Mouse (Mus musculus): ENCODE results near the gene Tnfsf9.

DNA sequence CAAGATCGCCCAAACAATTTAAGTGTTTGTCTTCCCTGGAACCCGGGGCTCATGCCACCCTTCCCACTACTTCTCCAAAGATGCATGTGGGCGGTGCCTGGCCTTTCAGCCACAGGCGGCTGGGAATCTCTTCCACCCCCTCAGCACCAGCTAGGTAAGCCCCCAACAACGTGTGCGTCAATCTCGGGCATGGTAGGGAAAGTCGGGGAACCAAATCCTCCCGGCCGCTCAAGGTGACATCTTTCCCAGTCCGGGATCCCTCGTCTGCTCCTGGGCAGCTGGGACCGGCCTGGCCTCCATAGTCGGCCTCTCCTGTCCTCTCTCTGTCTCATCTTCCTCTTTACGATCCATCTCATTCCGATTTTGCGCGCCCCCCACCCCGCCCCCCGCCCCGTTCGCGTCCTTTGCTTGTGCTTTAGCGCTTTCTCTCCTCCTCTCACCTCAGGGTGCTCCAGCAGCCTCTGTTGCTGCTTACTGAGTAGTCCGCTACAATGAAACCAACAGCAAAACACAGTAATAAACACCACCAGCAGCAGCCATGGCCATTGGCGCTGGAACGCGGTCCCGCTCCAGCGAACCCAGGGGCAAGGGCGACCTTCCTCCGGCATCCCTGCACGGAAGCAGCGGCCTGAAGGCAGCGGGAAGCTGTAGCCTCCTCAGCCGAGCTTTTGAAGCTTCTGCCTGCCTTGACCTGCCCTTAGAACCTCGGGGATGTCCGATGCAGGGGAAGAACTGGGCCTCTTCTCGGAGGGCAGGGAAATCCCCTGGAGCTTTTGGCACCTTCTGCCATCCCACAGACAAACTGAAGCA, 44.1 kb downstream of the Tnfsf9 start, which contains the start of gene Cd70:
- TF ChIP-seq CTCF (IDR thresholded peaks at IDR 0.05; ENCODE audit: control insufficient read depth, insufficient read depth, insufficient read length) (no peak), MAX (IDR thresholded peaks at IDR 0.05) (no peak), MYOG (IDR thresholded peaks at IDR 0.05; ENCODE audit: control insufficient read depth, extremely low read depth, insufficient read length) (no peak), CEBPB (IDR thresholded peaks at IDR 0.05; ENCODE audit: low read depth) (no peak), MYOD1 (IDR thresholded peaks at IDR 0.05; ENCODE audit: control insufficient read depth, insufficient read length, low read depth) (no peak), USF1 (IDR thresholded peaks at IDR 0.05; ENCODE audit: low read depth) (no peak), FOSL1 (IDR thresholded peaks at IDR 0.05; ENCODE audit: insufficient read depth, low read length, poor library complexity, severe bottlenecking) (no peak)
